Mouse (Mus musculus) limb, embryonic 14.5 days (tissue): ENCODE measurements around the gene Vmn2r78. TPM values are rescaled to one million over a fixed set of nuclear protein-coding genes. Genes with fewer than 3 reads are reported as not detected.
"Not testable (repeated sequence)": the region's sequence is repeated elsewhere in the genome, so short reads cannot be mapped to it uniquely, and the experiment has no call there.

Source experiments
- ATAC-seq: fragments of 200-750 bp; cut with Nextera tagmentation; 2 replicates; pipeline ENCODE4 v1.8.0; 2017; ENCODE audit warnings: low read depth, moderate number of reproducible peaks, moderate TSS enrichment; ENCODE audit not compliant: low FRiP score
- DNase-seq: peaks from one replicate; pipeline ENCODE4 v3.0.0-alpha.2; 2015; ENCODE audit warnings: low spot score
- H3K27ac ChIP-seq: fragments of 300-500 bp; sonication (generic); replicated peaks from 2 replicates; pipeline ENCODE4 v1.5.1; 2014; ENCODE audit warnings: low read depth, mild to moderate bottlenecking, low read length, moderate library complexity, mixed read lengths
- H3K27me3 ChIP-seq: fragments of 300-500 bp; sonication (generic); 2 replicates; pipeline ENCODE4 v1.6.1; 2014; ENCODE audit warnings: low read length, mixed read lengths; ENCODE audit not compliant: control insufficient read depth, insufficient read depth
- H3K36me3 ChIP-seq: fragments of 300-500 bp; sonication (generic); 2 replicates; pipeline ENCODE4 v1.6.1; 2014; ENCODE audit warnings: mild to moderate bottlenecking, low read length, moderate library complexity, mixed read lengths; ENCODE audit not compliant: control insufficient read depth, insufficient read depth
- H3K4me1 ChIP-seq: fragments of 300-500 bp; sonication (generic); 2 replicates; pipeline ENCODE4 v1.6.1; 2014; ENCODE audit warnings: antibody characterized with exemption, low read length, mixed read lengths; ENCODE audit not compliant: control insufficient read depth, insufficient read depth
- H3K4me2 ChIP-seq: fragments of 300-500 bp; sonication (generic); replicated peaks from 2 replicates; pipeline ENCODE4 v1.6.1; 2014; ENCODE audit warnings: low read depth, mild to moderate bottlenecking, low read length, moderate library complexity; ENCODE audit not compliant: severe bottlenecking
- H3K4me3 ChIP-seq: fragments of 300-500 bp; sonication (generic); replicated peaks from 2 replicates; pipeline ENCODE4 v1.5.1; 2014; ENCODE audit warnings: low read length
- H3K9ac ChIP-seq: fragments of 300-500 bp; sonication (generic); 2 replicates; pipeline ENCODE4 v1.6.1; 2014; ENCODE audit warnings: mild to moderate bottlenecking, low read depth, low read length, moderate library complexity; ENCODE audit not compliant: severe bottlenecking
- H3K9me3 ChIP-seq: fragments of 300-500 bp; sonication (generic); 2 replicates; pipeline ENCODE4 v1.6.1; 2016; ENCODE audit warnings: low read length; ENCODE audit not compliant: control insufficient read depth
- POLR2A ChIP-seq: fragments of 200-500 bp; IDR thresholded peaks from 2 replicates; pipeline ENCODE4 v1.8.0; 2012; ENCODE audit warnings: inconsistent platforms, mild to moderate bottlenecking, moderate library complexity, borderline replicate concordance; ENCODE audit not compliant: insufficient read depth, insufficient read length; ENCODE audit errors: extremely low read depth
- WGBS: fragments of 180-500 bp; shearing (Covaris S2); extraction: QIAGEN DNeasy Blood & Tissue Kit; methylation state at CpG from one replicate; pipeline ENCODE4 v1.1.7; 2014; 5-methylcytosine and 5-hydroxymethylcytosine counted together
- polyA plus RNA-seq, 2 experiments: library from polyadenylated mRNA; depleted of rRNA in 1 of 2; stranded (reverse) in 1 of 2; unstranded in 1 of 2; fragments of >200 nt; fragmentation: Nextera tagmentation in 1 of 2; extraction: Ambion mirVana in 1 of 2; gene quantifications; 2 replicates each; pipeline versions ENCODE4 v1.2.1 to v1.2.3; 2012 to 2014

Gene Vmn2r78
- polyA plus RNA-seq (2012; rRNA removed) (0.03 TPM in 1 of 2 replicates, not detected in the other), polyA plus RNA-seq (2014; fragmentation: Nextera tagmentation; extraction: Ambion mirVana) (not detected in 2 replicates)

GRCm38 (mm10) chr7:86914794-86915193, at the start of gene Vmn2r78:
Gene Vmn2r78, plus strand, starts transcription at chr7:86915094.
- H3K27me3 ChIP-seq, H3K27ac ChIP-seq, DNase-seq, H3K36me3 ChIP-seq, H3K4me1 ChIP-seq, H3K9ac ChIP-seq, H3K4me2 ChIP-seq, ATAC-seq, H3K4me3 ChIP-seq, H3K9me3 ChIP-seq: not testable (repeated sequence)
- 80% methylated on average over 2 of the region's 2 CpGs for WGBS

GRCm38 (mm10) chr7:86889470-86890469, 25.1 kb upstream of the Vmn2r78 start:
- Histone ChIP-seq H3K27me3 (no peaks in the 10 kb centered on the region), H3K4me1 (no peaks in the 10 kb centered on the region), H3K36me3 (no peaks in the 10 kb centered on the region), H3K27ac (no peak overlapping the region), H3K4me3 (no peak overlapping the region), H3K9me3 (no peaks in the 10 kb centered on the region), H3K4me2 (no peak overlapping the region), H3K9ac (no peak overlapping the region)
- DNase-seq: no peak
- 90% methylated on average over 4 of the region's 4 CpGs for WGBS
- no peak for TF ChIP-seq POLR2A
- no peak for ATAC-seq

DNA sequence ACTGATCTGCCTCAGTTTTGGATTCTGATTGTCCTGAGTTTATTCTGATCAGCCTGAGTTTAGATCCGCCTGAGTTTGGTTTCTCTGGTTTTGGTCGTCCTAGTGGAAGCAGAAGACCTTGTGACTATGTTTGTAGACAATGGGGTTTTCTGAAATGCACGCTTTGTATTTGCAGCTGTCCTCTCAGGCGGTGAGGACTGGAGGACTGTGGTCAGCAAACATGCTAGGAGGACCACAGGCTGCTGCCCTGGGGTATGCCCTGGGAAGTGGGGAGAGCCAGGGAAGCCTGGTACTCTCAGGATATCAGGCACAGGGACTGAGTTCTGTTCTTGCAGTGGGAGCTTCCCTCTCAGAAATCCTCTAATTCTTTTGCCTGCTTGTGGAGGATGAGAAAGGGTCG, 22.4 kb downstream of the Vmn2r78 start:
- no peak overlapping the region for H3K9ac ChIP-seq
- DNase-seq (no peak), ATAC-seq (no peak)
- whole genome bisulfite sequencing: 86% methylated on average over 5 of the region's 5 CpGs
- no peak for TF ChIP-seq POLR2A
- H3K4me3 ChIP-seq: no peak overlapping the region
- H3K27me3 ChIP-seq: no peaks in the 10 kb centered on the region
- no peak overlapping the region for H3K27ac ChIP-seq
- no peaks in the 10 kb centered on the region for H3K4me1 ChIP-seq
- H3K36me3 ChIP-seq: no peaks in the 10 kb centered on the region
- H3K9me3 ChIP-seq: no peaks in the 10 kb centered on the region
- H3K4me2 ChIP-seq: no peak overlapping the region

DNA sequence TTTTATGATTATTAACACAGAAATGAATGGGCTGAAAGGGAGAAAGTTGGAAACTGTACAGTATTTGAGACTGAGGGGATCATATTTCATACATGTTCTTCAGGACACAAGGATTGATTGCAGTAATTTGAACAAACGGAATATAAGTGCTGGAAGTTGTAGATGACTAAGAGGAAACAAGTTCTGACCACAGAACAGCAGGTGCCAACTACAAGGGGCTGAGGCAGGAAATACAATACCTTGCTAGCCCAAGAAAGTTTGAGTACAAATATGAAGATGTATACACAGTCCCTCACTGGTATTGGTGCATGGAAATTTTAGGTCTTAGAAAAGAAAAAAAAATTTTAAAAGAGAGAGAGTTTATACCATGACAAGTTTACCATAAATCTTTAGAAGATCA, 79.8 kb downstream of the Vmn2r78 start:
- Histone ChIP-seq H3K9me3 (no peaks in the 10 kb centered on the region), H3K27ac (no peak overlapping the region), H3K4me2 (no peak overlapping the region), H3K36me3 (no peaks in the 10 kb centered on the region), H3K9ac (no peak overlapping the region), H3K4me3 (no peak overlapping the region), H3K4me1 (no peaks in the 10 kb centered on the region), H3K27me3 (no peaks in the 10 kb centered on the region)
- ATAC-seq: no peak
- no peak for DNase-seq
- 51% methylated on average over 1 of the region's 1 CpGs for WGBS
- TF ChIP-seq POLR2A: no peak

- 81% methylated on average over 1 of the region's 1 CpGs for WGBS
- H3K27ac ChIP-seq, H3K9me3 ChIP-seq, H3K4me3 ChIP-seq, H3K4me2 ChIP-seq, H3K9ac ChIP-seq, H3K36me3 ChIP-seq, H3K27me3 ChIP-seq, ATAC-seq, DNase-seq, H3K4me1 ChIP-seq: not testable (repeated sequence)
These were observed 80.9 kb downstream of the Vmn2r78 start, which contains the start of gene Vmn2r79 for GRCm38 (mm10) chr7:86995815-86996214. Gene Vmn2r79, plus strand, starts transcription at chr7:86996115.

Other genes with a start within 250 kb of the Vmn2r78 start
- not detected in 2 replicates for gene Olfr292, start 226.8 kb upstream of the Vmn2r78 start, polyA plus RNA-seq (2012; rRNA removed)
- gene Olfr292, start 226.8 kb upstream of the Vmn2r78 start, polyA plus RNA-seq (2014; fragmentation: Nextera tagmentation; extraction: Ambion mirVana): not detected in 2 replicates
- gene Folh1, start 139.2 kb upstream of the Vmn2r78 start, polyA plus RNA-seq (2012; rRNA removed): 0.15 and 0.18 TPM in 2 replicates
- gene Folh1, start 139.2 kb upstream of the Vmn2r78 start, polyA plus RNA-seq (2014; fragmentation: Nextera tagmentation; extraction: Ambion mirVana): 0.14 and 0.18 TPM in 2 replicates
- gene Vmn2r77, start 120.1 kb upstream of the Vmn2r78 start, polyA plus RNA-seq (2012; rRNA removed): not detected in 2 replicates
- gene Vmn2r77, start 120.1 kb upstream of the Vmn2r78 start, polyA plus RNA-seq (2014; fragmentation: Nextera tagmentation; extraction: Ambion mirVana): not detected in 2 replicates
- gene Vmn2r79, start 81.0 kb downstream of the Vmn2r78 start, polyA plus RNA-seq (2012; rRNA removed): not detected in 2 replicates
- not detected in 2 replicates for gene Vmn2r79, start 81.0 kb downstream of the Vmn2r78 start, polyA plus RNA-seq (2014; fragmentation: Nextera tagmentation; extraction: Ambion mirVana)